Mouse (Mus musculus): ENCODE results near the gene Lpar2. TPM values are rescaled to one million over a fixed set of nuclear protein-coding genes. Genes with fewer than 3 reads are reported as not detected.
A peak's percentile ranks its signal among the peaks of the same experiment; 100 is the strongest.

Gene Lpar2
- polyA plus RNA-seq, 1 experiment, result 0.08 TPM

DNA sequence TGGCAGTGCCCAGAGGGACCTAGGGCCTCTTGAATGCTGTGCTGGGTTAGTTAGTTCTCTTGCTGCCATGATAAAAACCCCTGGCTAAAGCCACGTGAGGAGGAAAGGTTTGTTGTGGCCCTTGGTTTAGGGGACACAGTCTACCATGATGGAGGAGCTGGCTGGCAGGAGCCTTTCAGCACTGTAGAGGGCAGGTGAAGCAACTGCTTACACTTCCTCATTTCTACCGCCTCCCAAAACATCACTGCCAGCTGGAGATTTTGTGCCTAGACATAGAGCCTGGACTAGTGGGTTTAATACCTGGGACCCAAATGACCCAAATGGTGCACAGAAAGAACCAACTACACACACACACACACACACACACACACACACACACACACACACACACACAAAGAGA lies 39.0 kb downstream of the Lpar2 start:
- Histone ChIP-seq H3K27me3 (replicated peaks) (peaks cover 31% of the 10 kb centered on the region), H3K9me3 (no peaks in the 10 kb centered on the region), H3K36me3 (replicated peaks; ENCODE audit: low read length) (no peaks in the 10 kb centered on the region), H3K4me3 (replicated peaks) (no peak overlapping the region), H3K4me1 (peaks cover 19% of the 10 kb centered on the region)
- no peak for TF ChIP-seq GATA1 (IDR thresholded peaks at IDR 0.05; ENCODE audit: borderline replicate concordance, low read length)

DNA sequence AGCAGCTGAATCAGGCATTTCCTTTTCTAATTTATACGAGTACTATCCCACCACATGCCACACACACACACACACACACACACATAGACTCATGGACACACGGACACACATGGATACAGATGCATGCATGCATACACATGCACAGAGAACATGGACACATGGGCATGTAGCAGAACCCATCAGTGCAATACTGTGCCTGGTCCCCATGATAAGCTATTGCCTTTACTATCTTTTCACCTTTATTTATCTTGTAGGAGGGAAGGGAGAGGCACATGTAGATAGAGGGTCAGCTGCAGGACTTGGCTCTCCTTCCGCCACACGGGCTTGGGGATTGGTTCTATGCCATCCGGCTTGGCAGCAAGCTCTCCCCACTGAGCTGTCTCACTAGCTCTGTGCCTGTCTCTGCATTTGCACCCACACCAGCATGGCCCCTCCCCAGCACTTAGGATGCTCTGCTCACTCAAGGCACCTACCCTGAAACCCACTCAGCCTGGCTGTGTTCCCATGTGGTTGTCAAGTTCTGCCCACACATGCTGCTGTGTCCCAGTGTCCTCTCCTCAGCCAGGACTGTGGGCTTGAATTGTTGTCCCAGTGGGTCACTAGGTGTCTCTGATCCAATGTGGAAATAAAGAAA lies 41.3 kb downstream of the Lpar2 start:
- Histone ChIP-seq H3K4me3 (replicated peaks) (no peak overlapping the region), H3K27me3 (replicated peaks) (peaks cover 40% of the 10 kb centered on the region), H3K4me1 (peaks cover 15% of the 10 kb centered on the region), H3K36me3 (replicated peaks; ENCODE audit: low read length) (no peaks in the 10 kb centered on the region), H3K9me3 (no peaks in the 10 kb centered on the region)
- TF ChIP-seq GATA1 (IDR thresholded peaks at IDR 0.05; ENCODE audit: borderline replicate concordance, low read length) (no peak), FLI1 (IDR thresholded peaks at IDR 0.05; ENCODE audit: low read length) (no peak)

DNA sequence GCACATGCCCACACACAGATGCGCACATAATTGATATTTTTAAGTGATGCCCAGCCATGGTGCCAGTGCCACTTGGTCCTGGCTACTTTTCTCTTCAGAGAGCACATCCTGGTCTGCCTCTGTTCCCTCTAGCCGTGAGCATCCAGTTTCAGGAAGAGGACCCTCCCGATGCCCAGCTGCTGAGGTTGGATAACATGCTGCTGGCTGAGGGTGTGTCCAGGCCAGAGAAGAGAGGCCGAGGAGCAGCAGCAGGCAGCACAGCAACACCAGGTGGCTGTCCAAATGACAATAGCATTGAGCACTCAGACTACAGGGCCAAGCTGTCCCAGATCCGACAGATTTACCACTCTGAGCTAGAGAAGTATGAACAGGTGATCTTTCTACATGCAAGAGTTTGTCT lies 42.0 kb downstream of the Lpar2 start:
- H3K27me3 ChIP-seq (replicated peaks), result peaks cover 36% of the 10 kb centered on the region
- H3K4me1 ChIP-seq, result peaks cover 9% of the 10 kb centered on the region; the same call in 1 of the 2 replicates
- no peaks in the 10 kb centered on the region for H3K9me3 ChIP-seq
- TF ChIP-seq FLI1 (IDR thresholded peaks at IDR 0.05; ENCODE audit: low read length), result no peak
- TF ChIP-seq GATA1 (IDR thresholded peaks at IDR 0.05; ENCODE audit: borderline replicate concordance, low read length), result no peak
- H3K4me3 ChIP-seq (replicated peaks), result no peak overlapping the region
- no peaks in the 10 kb centered on the region for H3K36me3 ChIP-seq (replicated peaks; ENCODE audit: low read length)

DNA sequence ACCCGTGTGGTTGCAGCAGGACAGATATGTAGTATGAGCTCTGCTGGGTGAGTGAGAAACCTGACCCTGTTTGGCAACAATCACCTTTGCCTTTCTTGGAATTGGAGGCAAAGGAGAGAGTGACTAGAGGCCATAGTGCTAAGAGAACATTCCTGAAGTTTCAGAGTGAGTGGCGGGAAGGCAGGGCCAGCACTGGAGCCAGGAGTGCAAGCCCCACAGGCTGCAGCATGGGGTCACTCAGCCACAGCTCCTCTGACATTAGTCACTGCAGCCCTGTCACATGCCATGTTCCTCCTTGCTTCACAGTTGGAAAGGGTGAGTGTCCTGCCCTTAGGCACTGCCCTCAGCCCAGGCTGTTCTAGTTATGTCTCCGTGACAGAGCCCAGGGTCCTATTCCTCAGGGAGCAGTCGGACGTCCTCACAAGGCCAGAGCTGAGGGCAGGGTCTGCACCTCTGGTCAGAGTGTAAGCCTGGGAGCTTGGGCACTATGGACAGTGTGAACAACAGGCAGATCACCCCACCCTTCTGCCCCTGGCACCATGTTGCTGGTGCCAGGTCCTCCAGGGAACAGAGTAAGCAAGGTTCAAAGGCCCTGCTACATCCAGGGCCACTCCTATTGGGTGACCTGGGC lies 45.6 kb downstream of the Lpar2 start:
- H3K4me3 ChIP-seq (replicated peaks), result no peak overlapping the region
- peaks cover 13% of the 10 kb centered on the region; the same call in 1 of the 2 replicates for H3K4me1 ChIP-seq
- H3K27me3 ChIP-seq (replicated peaks), result peaks cover 59% of the 10 kb centered on the region
- no peaks in the 10 kb centered on the region for H3K36me3 ChIP-seq (replicated peaks; ENCODE audit: low read length)
- H3K9me3 ChIP-seq, result no peaks in the 10 kb centered on the region
- no peak for TF ChIP-seq FLI1 (IDR thresholded peaks at IDR 0.05; ENCODE audit: low read length)
- TF ChIP-seq GATA1 (IDR thresholded peaks at IDR 0.05; ENCODE audit: borderline replicate concordance, low read length), result no peak

DNA sequence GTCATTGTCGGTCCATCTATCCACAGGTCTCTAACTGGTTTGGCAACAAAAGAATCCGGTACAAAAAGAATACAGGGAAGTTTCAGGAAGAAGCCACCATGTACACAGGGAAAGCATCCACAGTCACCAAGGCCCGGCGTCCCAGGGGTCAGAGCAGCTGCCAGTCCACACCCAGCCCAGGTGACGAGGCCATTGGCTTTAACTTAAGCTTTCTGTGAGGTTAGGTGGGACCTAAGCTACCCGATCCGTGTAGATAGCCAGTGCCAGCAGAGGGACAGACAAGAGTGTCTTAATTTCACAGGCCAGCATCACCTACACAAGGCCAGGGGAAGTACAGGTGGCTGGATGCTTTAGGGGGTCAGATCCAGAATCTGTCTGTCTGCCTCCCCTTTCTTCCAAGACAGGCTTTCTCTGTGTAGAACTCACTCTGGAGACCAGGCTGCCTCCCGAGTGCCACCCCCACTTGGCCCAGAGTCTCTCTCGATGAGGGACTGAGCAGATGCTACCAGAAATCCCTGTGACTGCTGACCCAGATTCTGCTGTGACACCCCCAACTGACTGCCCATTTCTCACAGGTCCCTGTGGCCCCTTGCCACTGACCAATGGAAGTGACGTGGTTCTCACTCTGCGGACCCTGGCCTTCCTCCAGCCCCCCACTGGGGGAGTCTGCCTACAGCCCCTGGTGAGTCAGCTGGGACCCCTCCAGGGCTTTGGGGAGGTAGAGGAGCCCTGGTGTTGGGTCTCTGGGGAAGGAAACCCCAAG lies 48.0 kb downstream of the Lpar2 start:
- H3K9me3 ChIP-seq, result no peaks in the 10 kb centered on the region
- H3K27me3 ChIP-seq (replicated peaks), result peaks cover 54% of the 10 kb centered on the region
- no peak for TF ChIP-seq FLI1 (IDR thresholded peaks at IDR 0.05; ENCODE audit: low read length)
- no peak for TF ChIP-seq GATA1 (IDR thresholded peaks at IDR 0.05; ENCODE audit: borderline replicate concordance, low read length)
- no peaks in the 10 kb centered on the region for H3K36me3 ChIP-seq (replicated peaks; ENCODE audit: low read length)
- no peak overlapping the region for H3K4me3 ChIP-seq (replicated peaks)
- H3K4me1 ChIP-seq, result peaks cover 15% of the 10 kb centered on the region

DNA sequence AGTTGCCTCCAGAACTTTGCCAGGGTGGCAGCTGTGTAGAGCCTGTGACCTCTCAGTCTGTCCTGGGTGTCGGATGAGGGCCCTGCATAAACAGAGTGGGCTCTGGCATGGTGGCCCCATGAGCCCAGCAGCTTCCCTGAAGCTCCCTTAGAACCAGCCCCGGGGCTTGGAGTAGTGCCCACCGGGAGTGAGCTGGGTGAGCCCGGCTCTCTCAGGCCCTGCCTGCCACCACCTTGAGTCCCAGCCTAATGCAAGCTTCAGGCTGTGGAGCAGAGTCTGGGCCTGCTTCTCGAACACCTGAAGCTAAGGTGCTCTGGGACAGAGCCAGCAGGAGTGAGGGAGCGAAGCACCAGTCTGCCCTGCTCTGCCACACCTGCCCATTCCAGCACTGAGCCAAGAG lies 48.7 kb downstream of the Lpar2 start:
- Histone ChIP-seq H3K9me3 (no peaks in the 10 kb centered on the region), H3K4me3 (replicated peaks) (no peak overlapping the region), H3K27me3 (replicated peaks) (peaks cover 55% of the 10 kb centered on the region), H3K36me3 (replicated peaks; ENCODE audit: low read length) (no peaks in the 10 kb centered on the region), H3K4me1 (peaks cover 16% of the 10 kb centered on the region)
- no peak for TF ChIP-seq GATA1 (IDR thresholded peaks at IDR 0.05; ENCODE audit: borderline replicate concordance, low read length)
- no peak for TF ChIP-seq FLI1 (IDR thresholded peaks at IDR 0.05; ENCODE audit: low read length)

DNA sequence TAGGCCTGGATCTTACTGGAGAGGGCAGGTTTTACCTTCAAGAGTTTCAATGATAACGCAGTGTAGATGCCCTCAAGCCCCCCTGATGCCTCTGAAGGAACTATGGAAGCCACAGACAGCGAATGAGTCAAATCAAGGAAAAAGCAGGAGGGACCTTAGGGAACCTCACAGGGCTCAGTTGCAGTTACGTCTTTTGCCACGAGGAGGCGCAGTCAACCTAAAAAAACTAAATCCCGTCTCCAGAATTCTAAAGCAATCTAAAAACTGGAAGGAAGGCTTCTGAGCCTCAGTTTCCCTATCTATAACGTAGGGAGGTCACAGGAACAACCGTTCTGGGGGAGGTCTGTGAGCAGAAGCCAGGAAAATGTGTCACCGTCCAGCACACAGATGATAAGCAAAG lies 51.9 kb downstream of the Lpar2 start:
- Histone ChIP-seq H3K4me1 (peaks cover 18% of the 10 kb centered on the region), H3K9me3 (no peaks in the 10 kb centered on the region), H3K36me3 (replicated peaks; ENCODE audit: low read length) (no peaks in the 10 kb centered on the region), H3K4me3 (replicated peaks) (peak overlapping the region; percentile 57), H3K27me3 (replicated peaks) (peaks cover 69% of the 10 kb centered on the region)
- TF ChIP-seq FLI1 (IDR thresholded peaks at IDR 0.05; ENCODE audit: low read length) (no peak), GATA1 (IDR thresholded peaks at IDR 0.05; ENCODE audit: borderline replicate concordance, low read length) (no peak)

DNA sequence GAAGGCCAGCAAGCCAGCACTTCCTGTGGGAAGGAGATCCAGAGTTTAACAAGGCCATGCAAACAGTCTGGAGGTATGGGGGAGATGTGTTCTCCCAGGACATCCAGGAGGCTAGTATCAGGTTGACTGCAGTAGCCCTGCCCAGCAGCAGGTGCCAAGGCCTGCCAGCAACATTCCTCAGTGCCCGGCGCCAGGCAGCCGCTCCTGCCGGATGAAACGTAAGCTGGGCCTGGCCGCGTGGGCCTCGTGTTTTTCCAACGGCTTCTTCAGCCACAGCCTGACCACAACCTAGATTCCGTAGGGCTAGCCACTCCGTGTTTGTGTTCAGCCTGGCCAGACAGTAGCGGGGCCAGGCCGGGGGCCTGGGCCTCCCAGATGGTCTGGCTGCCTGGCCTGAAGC lies 52.4 kb downstream of the Lpar2 start:
- peaks cover 71% of the 10 kb centered on the region for H3K27me3 ChIP-seq (replicated peaks)
- H3K4me3 ChIP-seq (replicated peaks), result peak overlapping the region; percentile 23
- no peak for TF ChIP-seq GATA1 (IDR thresholded peaks at IDR 0.05; ENCODE audit: borderline replicate concordance, low read length)
- TF ChIP-seq FLI1 (IDR thresholded peaks at IDR 0.05; ENCODE audit: low read length), result no peak
- H3K4me1 ChIP-seq, result peaks cover 18% of the 10 kb centered on the region
- peaks cover 2% of the 10 kb centered on the region; the same call in 1 of the 2 replicates for H3K9me3 ChIP-seq
- H3K36me3 ChIP-seq (replicated peaks; ENCODE audit: low read length), result no peaks in the 10 kb centered on the region

DNA sequence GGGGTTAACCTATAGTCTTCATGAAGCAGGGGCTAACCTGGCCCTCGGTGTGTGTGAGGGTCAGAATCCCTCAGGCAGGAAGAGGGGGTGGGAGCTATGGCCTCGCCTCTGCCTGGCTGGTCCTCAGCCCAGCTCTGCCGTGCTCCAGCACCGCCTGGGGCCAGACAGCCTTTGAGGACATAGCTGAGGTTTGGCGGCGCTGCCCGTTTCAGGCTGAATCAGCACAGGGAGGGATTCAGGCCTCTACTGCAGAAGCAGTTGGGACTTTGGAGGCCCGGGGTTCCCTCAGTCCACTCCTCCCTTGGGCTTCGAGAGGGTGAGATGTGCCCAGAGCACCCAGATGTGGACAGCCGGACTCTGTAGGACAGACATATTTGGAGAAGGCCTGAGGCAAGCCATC lies 53.9 kb downstream of the Lpar2 start:
- H3K36me3 ChIP-seq (replicated peaks; ENCODE audit: low read length), result peaks cover 2% of the 10 kb centered on the region
- no peak overlapping the region for H3K4me3 ChIP-seq (replicated peaks)
- no peak for TF ChIP-seq FLI1 (IDR thresholded peaks at IDR 0.05; ENCODE audit: low read length)
- no peak for TF ChIP-seq GATA1 (IDR thresholded peaks at IDR 0.05; ENCODE audit: borderline replicate concordance, low read length)
- H3K9me3 ChIP-seq, result peaks cover 16% of the 10 kb centered on the region
- H3K27me3 ChIP-seq (replicated peaks), result peaks cover 73% of the 10 kb centered on the region
- peaks cover 21% of the 10 kb centered on the region for H3K4me1 ChIP-seq

DNA sequence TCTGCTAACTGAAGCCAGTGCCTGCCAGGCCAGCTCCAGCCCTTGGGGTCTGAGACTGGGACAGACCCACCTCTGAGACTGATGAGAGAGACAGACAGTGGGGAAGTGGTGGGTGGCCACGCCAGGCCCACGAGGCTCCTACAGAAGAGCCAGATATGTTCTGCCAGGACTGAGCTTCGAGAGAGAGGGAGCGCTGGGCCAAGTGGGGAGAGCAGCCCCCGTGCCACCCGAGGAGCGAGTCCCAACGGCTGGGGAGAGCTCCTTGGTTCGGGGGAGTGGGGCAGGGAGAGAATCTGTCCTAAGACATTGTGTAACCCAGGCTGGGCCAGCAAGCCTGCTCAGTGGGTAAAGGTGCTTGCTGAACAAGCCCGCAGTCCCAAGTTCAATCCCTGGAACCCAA lies 54.7 kb downstream of the Lpar2 start:
- TF ChIP-seq GATA1 (IDR thresholded peaks at IDR 0.05; ENCODE audit: borderline replicate concordance, low read length) (no peak), FLI1 (IDR thresholded peaks at IDR 0.05; ENCODE audit: low read length) (no peak)
- Histone ChIP-seq H3K9me3 (peaks cover 25% of the 10 kb centered on the region), H3K27me3 (replicated peaks) (peaks cover 73% of the 10 kb centered on the region), H3K4me3 (replicated peaks) (no peak overlapping the region), H3K4me1 (peaks cover 29% of the 10 kb centered on the region), H3K36me3 (replicated peaks; ENCODE audit: low read length) (peaks cover 8% of the 10 kb centered on the region)

All from megakaryocyte, embryonic 14.5 days (primary cell).